Mouse (Mus musculus): ENCODE measurements around the gene Neil3. TPM values are rescaled to one million over a fixed set of nuclear protein-coding genes. Genes with fewer than 3 reads are reported as not detected.

Gene Neil3
- polyA plus RNA-seq, 1 experiment from 2014 or later: 9.3 TPM

DNA sequence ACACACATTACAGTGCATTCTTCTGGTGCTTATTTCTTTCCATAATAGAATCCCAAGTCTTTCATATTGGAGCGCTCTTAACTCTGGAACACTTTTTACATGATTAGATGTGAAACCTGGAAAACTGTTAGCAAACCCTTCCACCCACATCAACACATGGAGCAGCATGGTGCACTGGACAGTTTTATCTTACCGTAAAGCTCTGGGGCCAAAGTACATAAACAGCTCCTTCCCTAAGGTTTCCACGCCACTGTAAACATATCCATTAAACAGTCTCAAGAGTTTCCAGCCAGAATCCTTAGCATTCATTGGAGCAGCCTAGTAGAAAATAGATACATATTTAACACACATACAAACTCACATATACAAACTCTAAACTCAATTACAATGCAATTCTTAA is 15.4 kb downstream of the Neil3 start:
- H3K36me3 ChIP-seq (ENCODE audit: control insufficient read depth, insufficient read depth): no peaks in the 10 kb centered on the region
- H3K4me1 ChIP-seq (replicated peaks; ENCODE audit: control insufficient read depth, insufficient read depth, low read length): no peaks in the 10 kb centered on the region
- ATAC-seq: no peak
- H3K9me3 ChIP-seq (ENCODE audit: control insufficient read depth): no peaks in the 10 kb centered on the region
- no peak for TF ChIP-seq CTCF (IDR thresholded peaks at IDR 0.05; ENCODE audit: low read depth)
- no peaks in the 10 kb centered on the region for H3K27me3 ChIP-seq (replicated peaks; ENCODE audit: control insufficient read depth, insufficient read depth, low read length)
- H3K4me2 ChIP-seq (replicated peaks; ENCODE audit: low read depth): no peak overlapping the region
- no peak overlapping the region for H3K9ac ChIP-seq (ENCODE audit: low read depth, low read length)
- WGBS: 48% methylated on average over 3 of the region's 3 CpGs
- no peak overlapping the region for H3K4me3 ChIP-seq (ENCODE audit: low read depth, low read length)
- H3K27ac ChIP-seq (ENCODE audit: low read depth, low read length): no peak overlapping the region

- Histone ChIP-seq H3K9me3 (ENCODE audit: control insufficient read depth) (no peaks in the 10 kb centered on the region), H3K4me3 (ENCODE audit: low read depth, low read length) (no peak overlapping the region), H3K36me3 (ENCODE audit: control insufficient read depth, insufficient read depth) (no peaks in the 10 kb centered on the region), H3K4me1 (replicated peaks; ENCODE audit: control insufficient read depth, insufficient read depth, low read length) (no peaks in the 10 kb centered on the region), H3K27ac (ENCODE audit: low read depth, low read length) (no peak overlapping the region), H3K27me3 (replicated peaks; ENCODE audit: control insufficient read depth, insufficient read depth, low read length) (no peaks in the 10 kb centered on the region), H3K9ac (ENCODE audit: low read depth, low read length) (no peak overlapping the region), H3K4me2 (replicated peaks; ENCODE audit: low read depth) (no peak overlapping the region)
- WGBS: 94% methylated on average over 3 of the region's 3 CpGs
- ATAC-seq: no peak
- TF ChIP-seq CTCF (IDR thresholded peaks at IDR 0.05; ENCODE audit: low read depth): no peak
Measured at GRCm38 (mm10) chr8:53619196-53619595, 19.7 kb downstream of the Neil3 start.

DNA sequence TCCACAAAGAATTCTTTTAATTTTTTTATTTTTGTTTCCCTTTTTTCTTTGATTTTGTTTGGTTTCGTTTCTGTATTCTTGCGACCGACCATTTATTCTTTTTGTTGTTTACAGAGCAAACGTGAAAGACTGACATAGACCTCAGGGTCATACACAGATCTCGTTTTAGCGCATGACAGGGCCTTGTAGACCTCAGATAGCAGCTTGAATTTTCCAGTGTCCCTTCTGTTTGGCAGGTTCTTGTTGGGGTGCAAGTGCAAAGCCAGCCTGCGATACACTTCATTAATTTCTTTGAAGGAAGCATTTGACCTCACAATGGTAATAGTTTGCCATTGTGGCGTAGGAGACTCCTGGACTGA is 24.6 kb downstream of the Neil3 start:
- Histone ChIP-seq H3K27me3 (replicated peaks; ENCODE audit: control insufficient read depth, insufficient read depth, low read length) (no peaks in the 10 kb centered on the region), H3K9me3 (ENCODE audit: control insufficient read depth) (no peaks in the 10 kb centered on the region), H3K27ac (ENCODE audit: low read depth, low read length) (0 out of 2 replicates have a peak overlapping the region, but pooled peaks have one; percentile 9), H3K4me1 (replicated peaks; ENCODE audit: control insufficient read depth, insufficient read depth, low read length) (no peaks in the 10 kb centered on the region), H3K4me2 (replicated peaks; ENCODE audit: low read depth) (peak overlapping the region; percentile 47), H3K4me3 (ENCODE audit: low read depth, low read length) (peak overlapping the region; percentile 28), H3K9ac (ENCODE audit: low read depth, low read length) (peak overlapping the region; percentile 18; the same call in 1 of the 2 replicates), H3K36me3 (ENCODE audit: control insufficient read depth, insufficient read depth) (no peaks in the 10 kb centered on the region)
- peak; percentile 55 for ATAC-seq
- WGBS: 42% methylated on average over 8 of the region's 8 CpGs
- TF ChIP-seq CTCF (IDR thresholded peaks at IDR 0.05; ENCODE audit: low read depth): no peak

GRCm38 (mm10) chr8:53613577-53614287 is 25.1 kb downstream of the Neil3 start:
- peak; percentile 99 for ATAC-seq
- no peak for TF ChIP-seq CTCF (IDR thresholded peaks at IDR 0.05; ENCODE audit: low read depth)
- Histone ChIP-seq H3K27me3 (replicated peaks; ENCODE audit: control insufficient read depth, insufficient read depth, low read length) (no peaks in the 10 kb centered on the region), H3K9ac (ENCODE audit: low read depth, low read length) (peak overlapping the region; percentile 18; the same call in 1 of the 2 replicates), H3K36me3 (ENCODE audit: control insufficient read depth, insufficient read depth) (no peaks in the 10 kb centered on the region), H3K4me3 (ENCODE audit: low read depth, low read length) (peak overlapping the region; percentile 28), H3K27ac (ENCODE audit: low read depth, low read length) (no peak overlapping the region), H3K9me3 (ENCODE audit: control insufficient read depth) (no peaks in the 10 kb centered on the region), H3K4me2 (replicated peaks; ENCODE audit: low read depth) (peak overlapping the region; percentile 47), H3K4me1 (replicated peaks; ENCODE audit: control insufficient read depth, insufficient read depth, low read length) (no peaks in the 10 kb centered on the region)
- WGBS: 65% methylated on average over 7 of the region's 7 CpGs

- Histone ChIP-seq H3K4me2 (replicated peaks; ENCODE audit: low read depth) (no peak overlapping the region), H3K9ac (ENCODE audit: low read depth, low read length) (no peak overlapping the region), H3K4me1 (replicated peaks; ENCODE audit: control insufficient read depth, insufficient read depth, low read length) (no peaks in the 10 kb centered on the region), H3K4me3 (ENCODE audit: low read depth, low read length) (no peak overlapping the region), H3K36me3 (ENCODE audit: control insufficient read depth, insufficient read depth) (no peaks in the 10 kb centered on the region), H3K9me3 (ENCODE audit: control insufficient read depth) (no peaks in the 10 kb centered on the region), H3K27me3 (replicated peaks; ENCODE audit: control insufficient read depth, insufficient read depth, low read length) (no peaks in the 10 kb centered on the region), H3K27ac (ENCODE audit: low read depth, low read length) (no peak overlapping the region)
- 75% methylated on average over 7 of the region's 7 CpGs for WGBS
- no peak for ATAC-seq
- peak; percentile 50 for TF ChIP-seq CTCF (IDR thresholded peaks at IDR 0.05; ENCODE audit: low read depth)
Measured at GRCm38 (mm10) chr8:53612297-53612696, 26.6 kb downstream of the Neil3 start.

- no peak overlapping the region for H3K9ac ChIP-seq (ENCODE audit: low read depth, low read length)
- ATAC-seq: peak; percentile 82
- no peaks in the 10 kb centered on the region for H3K9me3 ChIP-seq (ENCODE audit: control insufficient read depth)
- H3K27ac ChIP-seq (ENCODE audit: low read depth, low read length): no peak overlapping the region
- no peaks in the 10 kb centered on the region for H3K4me1 ChIP-seq (replicated peaks; ENCODE audit: control insufficient read depth, insufficient read depth, low read length)
- peak; percentile 94 for TF ChIP-seq CTCF (IDR thresholded peaks at IDR 0.05; ENCODE audit: low read depth)
- no peak overlapping the region for H3K4me2 ChIP-seq (replicated peaks; ENCODE audit: low read depth)
- 19% methylated on average over 3 of the region's 3 CpGs for WGBS
- no peak overlapping the region for H3K4me3 ChIP-seq (ENCODE audit: low read depth, low read length)
- no peaks in the 10 kb centered on the region; the same call in 1 of the 2 replicates for H3K36me3 ChIP-seq (ENCODE audit: control insufficient read depth, insufficient read depth)
- no peaks in the 10 kb centered on the region for H3K27me3 ChIP-seq (replicated peaks; ENCODE audit: control insufficient read depth, insufficient read depth, low read length)
Measured at GRCm38 (mm10) chr8:53607040-53607439, 31.8 kb downstream of the Neil3 start.
